Mouse (Mus musculus) ES-E14 (cell line): ENCODE measurements around the gene Pam.

Experiments used
- CHD2 ChIP-seq: IDR thresholded peaks from 2 replicates; pipeline ENCODE4 v1.6.1; 2014; ENCODE audit warnings: mild to moderate bottlenecking, low read depth, low read length, inconsistent platforms
- HCFC1 ChIP-seq: IDR thresholded peaks from 2 replicates; pipeline ENCODE4 v1.6.1; 2012; ENCODE audit warnings: low read length, inconsistent platforms, borderline replicate concordance; ENCODE audit not compliant: insufficient read depth
- MAFK ChIP-seq: IDR thresholded peaks from 2 replicates; pipeline ENCODE4 v1.6.1; 2014; ENCODE audit warnings: mild to moderate bottlenecking, low read depth, low read length, inconsistent platforms; ENCODE audit not compliant: insufficient read depth
- ZC3H11A ChIP-seq: IDR thresholded peaks from 2 replicates; pipeline ENCODE4 v1.6.1; 2012; ENCODE audit warnings: low read depth, mild to moderate bottlenecking, inconsistent platforms, low read length, borderline replicate concordance

- no peak for TF ChIP-seq HCFC1
- TF ChIP-seq CHD2, result no peak
- no peak for TF ChIP-seq ZC3H11A
- no peak for TF ChIP-seq MAFK
Observed at GRCm38 (mm10) chr1:98126268-98126667, 30.8 kb upstream of the Pam start.
